Comparison of ENCODE assay signal across 8 mouse cellular contexts in the genomic region with DNA sequence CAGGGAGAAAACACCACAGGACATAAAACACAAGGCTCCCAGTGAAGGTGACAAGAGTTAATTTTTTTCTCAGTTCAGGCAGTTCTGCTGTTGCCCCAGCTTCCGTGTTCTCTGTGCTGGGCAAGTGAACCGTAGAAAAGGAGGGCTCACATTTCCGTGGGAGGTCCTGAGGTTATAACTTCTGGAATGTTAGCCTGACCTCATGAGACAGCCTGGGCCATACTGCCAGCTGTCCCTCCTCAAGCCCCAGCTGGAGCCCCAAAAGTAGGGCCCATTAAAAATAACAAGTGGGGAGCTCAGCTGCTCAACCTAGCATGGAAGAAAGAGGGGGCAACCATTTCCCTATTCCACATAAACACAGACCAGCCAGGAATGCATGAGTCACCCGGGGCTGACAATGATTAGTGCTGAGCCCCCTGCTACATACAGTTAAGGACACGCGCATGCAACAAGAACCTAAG. TPM values are rescaled to one million over a fixed set of nuclear protein-coding genes. Genes with fewer than 3 reads are reported as not detected.
DNase-seq lines count a peak whose midpoint lies in the region; ATAC-seq and TF ChIP-seq lines count a peak whose summit lies in the region.

No protein-coding gene starts in this region.

- no peak for TF ChIP-seq POLR2A in lung, adult 2 months (IDR thresholded peaks at IDR 0.05; ENCODE audit: borderline replicate concordance, extremely low read depth, low read depth, low read length)
- TF ChIP-seq POLR2A in small intestine, adult 2 months (IDR thresholded peaks at IDR 0.05; ENCODE audit: low read depth, low read length): no peak

- ATAC-seq in lung, embryonic 14.5 days (ENCODE audit: insufficient read depth): peak; percentile 83
- peak; percentile 47 to 72 for ATAC-seq in hematopoietic stem cell, adult 5-6 weeks (replicated peaks in 1 of 2; ENCODE audit: insufficient read depth in 1 of 2, low FRiP score in 2 of 2, low TSS enrichment in 1 of 2, low read depth in 1 of 2, poor library complexity in 2 of 2, severe bottlenecking in 2 of 2)

- H3K4me3 ChIP-seq in lung, embryonic 14.5 days (ENCODE audit: low read depth, low read length): no peak overlapping the region
- no peak overlapping the region for H3K4me3 ChIP-seq in lung, adult 2 months (replicated peaks; ENCODE audit: extremely low read depth, low read depth, low read length)
- H3K4me3 ChIP-seq in small intestine, adult 2 months (ENCODE audit: low read depth, low read length): no peak overlapping the region

- 17% methylated on average over 6 of the region's 6 CpGs for WGBS in lung, embryonic 14.5 days
- WGBS in lung, adult 2 months: 19% methylated on average over 6 of the region's 6 CpGs
- WGBS in small intestine, adult 2 months: 56% methylated on average over 6 of the region's 6 CpGs

- no peaks in the 10 kb centered on the region for H3K27me3 ChIP-seq in lung, embryonic 14.5 days (ENCODE audit: insufficient read depth, low read length)
- no peaks in the 10 kb centered on the region for H3K27me3 ChIP-seq in small intestine, adult 2 months (ENCODE audit: control insufficient read depth, insufficient read depth, low read length)

- no peak overlapping the region for H3K9ac ChIP-seq in lung, embryonic 14.5 days

- no peaks in the 10 kb centered on the region for H3K36me3 ChIP-seq in lung, embryonic 14.5 days (ENCODE audit: insufficient read depth)
- H3K36me3 ChIP-seq in small intestine, adult 2 months (ENCODE audit: control insufficient read depth, insufficient read depth, low read length): no peaks in the 10 kb centered on the region

- TF ChIP-seq CTCF in lung, embryonic 14.5 days (IDR thresholded peaks at IDR 0.05; ENCODE audit: low read depth): no peak
- TF ChIP-seq CTCF in lung, adult 2 months (IDR thresholded peaks at IDR 0.05; ENCODE audit: insufficient read depth, low read length): no peak
- no peak for TF ChIP-seq CTCF in small intestine, adult 2 months (IDR thresholded peaks at IDR 0.05; ENCODE audit: extremely low read depth, insufficient read length, insufficient replicate concordance, low read depth, low read length)

- H3K4me2 ChIP-seq in lung, embryonic 14.5 days: peak overlapping the region; percentile 10; the same call in 1 of the 2 replicates

- H3K4me1 ChIP-seq in lung, embryonic 14.5 days (ENCODE audit: insufficient read depth): peaks cover 6% of the 10 kb centered on the region
- peaks cover 20% of the 10 kb centered on the region for H3K4me1 ChIP-seq in lung, adult 2 months (ENCODE audit: control insufficient read depth, insufficient read depth, low read length)
- peaks cover 12% of the 10 kb centered on the region for H3K4me1 ChIP-seq in small intestine, adult 2 months (ENCODE audit: control insufficient read depth, insufficient read depth, insufficient read length, low read length)

- peak overlapping the region; percentile 51; the same call in 1 of the 2 replicates for H3K27ac ChIP-seq in lung, embryonic 14.5 days (ENCODE audit: low read depth)
- peak overlapping the region; percentile 46; the same call in 1 of the 2 replicates for H3K27ac ChIP-seq in small intestine, adult 2 months (ENCODE audit: insufficient read depth, low read depth, low read length)

- no peaks in the 10 kb centered on the region for H3K9me3 ChIP-seq in lung, embryonic 14.5 days (ENCODE audit: low read depth, low read length)

- DNase-seq in lung, embryonic 14.5 days: peak; percentile 68
- no peak for DNase-seq in lung, adult 2 months
- DNase-seq in kidney, postnatal 36 days: peak; percentile 69 to 86
- DNase-seq in adrenal gland, postnatal 36 days: no peak
- DNase-seq in B cell, adult 2 months: no peak
- DNase-seq in layer of hippocampus, postnatal 14 days (ENCODE audit: low spot score in 2 of 2): no peak

RNA-seq across cellular contexts. Expression of a gene that starts 28.8 kb away (rescaled TPM):
- polyA plus RNA-seq in lung, embryonic 14.5 days (2014; fragmentation: Nextera tagmentation; extraction: Ambion mirVana): 9.4 and 11.4 TPM in 2 replicates
- polyA plus RNA-seq in lung, adult 2 months (2012; rRNA removed): 9.7 and 10.1 TPM in 2 replicates
- 11.9 and 17.8 TPM in 2 replicates for total RNA-seq in hematopoietic stem cell, adult 5-6 weeks (2017)
- 4.4 and 8.9 TPM in 2 replicates for polyA plus RNA-seq in small intestine, adult 2 months (2012; rRNA removed)
- 10 to 100 TPM; 12.7 to 14.3 TPM for total RNA-seq in adrenal gland, postnatal 36 days (2021)
- total RNA-seq in layer of hippocampus, postnatal 14 days (2021): 10 to 100 TPM; 16.5 to 20.8 TPM

Comparison
In these comparisons a context has a peak if more than half of its experiments do, and no peak if none do; other contexts are left out.
1. DNase-seq: peak in lung, embryonic 14.5 days (single experiment) and kidney, postnatal 36 days (2 of 2); none in lung, adult 2 months (single experiment), adrenal gland, postnatal 36 days (0 of 2), B cell, adult 2 months (0 of 2) and layer of hippocampus, postnatal 14 days (0 of 2).